Comparison of ENCODE assay signal across 26 mouse cellular contexts in the genomic region with DNA sequence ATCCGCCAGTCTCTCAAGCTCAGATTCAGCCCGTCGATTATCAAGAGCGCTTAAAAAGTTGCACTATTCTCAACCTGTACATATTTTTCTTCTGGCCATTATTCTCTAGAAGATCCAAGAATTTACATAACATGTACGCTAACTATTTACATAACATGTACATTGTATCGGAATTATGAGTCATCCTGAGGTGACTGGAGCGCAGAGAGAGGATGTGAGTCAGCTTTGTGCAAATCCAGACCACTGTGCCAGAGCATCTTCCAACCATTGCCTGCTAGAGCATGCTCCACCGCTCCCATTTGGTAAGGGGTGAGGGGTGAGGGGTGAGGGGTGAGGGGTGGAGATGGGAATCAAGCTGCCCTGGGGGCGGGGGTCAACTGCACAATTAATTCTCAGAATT. TPM values are rescaled to one million over a fixed set of nuclear protein-coding genes. Genes with fewer than 3 reads are reported as not detected.
A peak's percentile ranks its signal among the peaks of the same experiment; 100 is the strongest.
DNase-seq lines count a peak whose midpoint lies in the region; ATAC-seq and TF ChIP-seq lines count a peak whose summit lies in the region.
"Had no signal": no experiment of that assay in that cellular context is flagged by ENCODE, and none has a peak within 500 bp of the region (broad histone marks: within the 10 kb centered on the region; RNA-seq: fewer than 3 reads in every experiment).

No protein-coding gene starts in this region.

- intact Hi-C loops in heart, adult 2 months (cut with DNase I), result no loop called here

- H3K36me3 ChIP-seq in CH12.LX (replicated peaks in 1 of 2; ENCODE audit: control insufficient read depth in 1 of 2, insufficient read depth in 1 of 2, low read length in 1 of 2), result no peaks in the 10 kb centered on the region
- no peaks in the 10 kb centered on the region for H3K36me3 ChIP-seq in midbrain, embryonic 15.5 days (replicated peaks)
- no peaks in the 10 kb centered on the region for H3K36me3 ChIP-seq in heart, adult 2 months (ENCODE audit: control insufficient read depth, insufficient read depth, low read length)
- no peaks in the 10 kb centered on the region for H3K36me3 ChIP-seq in liver, postnatal 0 days (replicated peaks; ENCODE audit: insufficient read depth, low read length)
- H3K36me3 ChIP-seq: embryonic facial prominence, embryonic 10.5 days; embryonic facial prominence, embryonic 12.5 days; forebrain, embryonic 15.5 days had no signal

- H3K4me3 ChIP-seq in CH12.LX (replicated peaks in 1 of 3; ENCODE audit: low read depth in 2 of 3, low read length in 2 of 3, poor library complexity in 1 of 3), result no peak overlapping the region
- no peak overlapping the region for H3K4me3 ChIP-seq in midbrain, embryonic 15.5 days
- no peak overlapping the region for H3K4me3 ChIP-seq in heart, adult 2 months
- H3K4me3 ChIP-seq in liver, postnatal 0 days (ENCODE audit: low read depth, low read length), result no peak overlapping the region
- H3K4me3 ChIP-seq: embryonic facial prominence, embryonic 10.5 days; embryonic facial prominence, embryonic 12.5 days; forebrain, embryonic 13.5 days; forebrain, embryonic 15.5 days had no signal

- no peaks in the 10 kb centered on the region for H3K79me2 ChIP-seq in CH12.LX (replicated peaks; ENCODE audit: control insufficient read depth, extremely low read depth, insufficient read depth, poor library complexity, severe bottlenecking)
- no peaks in the 10 kb centered on the region for H3K79me2 ChIP-seq in heart, adult 2 months (replicated peaks; ENCODE audit: control insufficient read depth, insufficient read depth, low read length)

- no peak for ATAC-seq in midbrain, embryonic 15.5 days (replicated peaks)
- no peak for ATAC-seq in liver, postnatal 0 days
- ATAC-seq: CD4-positive, CD25-positive, alpha-beta regulatory T cell, adult 4 months; forebrain, embryonic 13.5 days; forebrain, embryonic 15.5 days; forebrain, postnatal 0 days had no signal

- H3K9me3 ChIP-seq in CH12.LX (replicated peaks; ENCODE audit: low read length), result peaks cover 2% of the 10 kb centered on the region
- no peaks in the 10 kb centered on the region; the same call in 1 of the 2 replicates for H3K9me3 ChIP-seq in midbrain, embryonic 15.5 days
- H3K9me3 ChIP-seq in liver, postnatal 0 days (ENCODE audit: low read length), result no peaks in the 10 kb centered on the region
- H3K9me3 ChIP-seq: embryonic facial prominence, embryonic 10.5 days; embryonic facial prominence, embryonic 12.5 days; forebrain, embryonic 13.5 days; forebrain, embryonic 15.5 days had no signal

- no peak for TF ChIP-seq POLR2A in CH12.LX (IDR thresholded peaks at IDR 0.05; ENCODE audit: low read depth, low read length)
- TF ChIP-seq POLR2A in heart, adult 2 months (IDR thresholded peaks at IDR 0.05; ENCODE audit: insufficient read depth, low read depth, low read length), result no peak

- TF ChIP-seq RAD21 in CH12.LX (IDR thresholded peaks at IDR 0.05; ENCODE audit: low read depth, low read length), result no peak

- H3K27me3 ChIP-seq in CH12.LX (replicated peaks), result peaks cover 57% of the 10 kb centered on the region
- no peaks in the 10 kb centered on the region for H3K27me3 ChIP-seq in midbrain, embryonic 15.5 days (replicated peaks)
- H3K27me3 ChIP-seq in heart, adult 2 months (ENCODE audit: control insufficient read depth, insufficient read depth, low read length), result no peaks in the 10 kb centered on the region
- no peaks in the 10 kb centered on the region for H3K27me3 ChIP-seq in liver, postnatal 0 days (ENCODE audit: insufficient read depth, low read length)
- H3K27me3 ChIP-seq: embryonic facial prominence, embryonic 12.5 days; forebrain, embryonic 13.5 days; forebrain, embryonic 15.5 days had no signal

- no peak overlapping the region for H3K4me2 ChIP-seq in CH12.LX (ENCODE audit: insufficient read depth, low read depth, poor library complexity, severe bottlenecking)
- H3K4me2 ChIP-seq in midbrain, embryonic 15.5 days, result no peak overlapping the region
- H3K4me2 ChIP-seq in liver, postnatal 0 days (ENCODE audit: low read depth, low read length), result no peak overlapping the region
- H3K4me2 ChIP-seq: embryonic facial prominence, embryonic 12.5 days; forebrain, embryonic 13.5 days; forebrain, embryonic 15.5 days had no signal

- DNase-seq in 416B (ENCODE audit: low read depth) (peak; percentile 93), CH12.LX (ENCODE audit: extremely low read depth) (no peak), NIH3T3 (ENCODE audit: low read depth) (peak; percentile 47)
- DNase-seq in ovary, postnatal 36 days (ENCODE audit: low spot score), result no peak
- DNase-seq in heart, adult 2 months, result no peak
- no peak for DNase-seq in liver, postnatal 0 days
- DNase-seq: adrenal gland, adult 2 months; adrenal gland, postnatal 10 days; adrenal gland, postnatal 25 days; cerebellum, adult 11-12 months; cerebellum, adult 9-10 months; cerebellum, postnatal 10 days; forebrain, postnatal 0 days had no signal

- dilution Hi-C loops in CH12.LX (cut with MboI; ENCODE audit: extremely low pct_ligation_motif_present, extremely low pct_unique_long_range_greater_than_20kb, low sequenced_read_pairs), result no loop called here

- peak; percentile 20; the same call in 1 of the 2 replicates for TF ChIP-seq EP300 in CH12.LX (IDR thresholded peaks at IDR 0.05; ENCODE audit: low read length)
- TF ChIP-seq EP300 in heart, adult 2 months (IDR thresholded peaks at IDR 0.05; ENCODE audit: insufficient read depth, low read depth, low read length), result no peak
- no peak for TF ChIP-seq EP300 in liver, postnatal 0 days (IDR thresholded peaks at IDR 0.05; ENCODE audit: low read depth)

- 88% methylated on average over 9 of the region's 9 CpGs for WGBS in midbrain, embryonic 15.5 days
- 69% methylated on average over 9 of the region's 9 CpGs for WGBS in heart, adult 2 months
- WGBS in liver, postnatal 0 days (ENCODE audit: insufficient replicate concordance), result 79% methylated on average over 9 of the region's 9 CpGs

- no peak for TF ChIP-seq CTCF in CH12.LX (conservative IDR thresholded peaks at IDR 0.05 in 1 of 2, IDR thresholded peaks at IDR 0.05 in 1 of 2; ENCODE audit: low read depth in 2 of 2, low read length in 2 of 2)
- TF ChIP-seq CTCF in heart, adult 2 months (IDR thresholded peaks at IDR 0.05), result no peak
- TF ChIP-seq CTCF in liver, postnatal 0 days (IDR thresholded peaks at IDR 0.05; ENCODE audit: low read depth), result no peak

- in situ Hi-C loops in CH12.LX (cut with MboI; ENCODE audit: low pct_ligation_motif_present, low pct_unique_long_range_greater_than_20kb, low sequenced_read_pairs), result no loop called here

- no peak overlapping the region for H3K27ac ChIP-seq in CH12.LX (ENCODE audit: insufficient read depth, low read depth)
- H3K27ac ChIP-seq in midbrain, embryonic 15.5 days, result no peak overlapping the region
- H3K27ac ChIP-seq in heart, adult 2 months, result no peak overlapping the region
- H3K27ac ChIP-seq in liver, postnatal 0 days (ENCODE audit: low read depth), result no peak overlapping the region
- H3K27ac ChIP-seq: embryonic facial prominence, embryonic 10.5 days; embryonic facial prominence, embryonic 12.5 days; forebrain, embryonic 13.5 days; forebrain, embryonic 15.5 days had no signal

- H3K4me1 ChIP-seq in CH12.LX (ENCODE audit: control insufficient read depth in 1 of 2, insufficient read depth in 2 of 2), result no peaks in the 10 kb centered on the region
- H3K4me1 ChIP-seq in midbrain, embryonic 15.5 days, result peaks cover 5% of the 10 kb centered on the region
- no peaks in the 10 kb centered on the region for H3K4me1 ChIP-seq in heart, adult 2 months (ENCODE audit: control insufficient read depth, insufficient read depth, low read length)
- H3K4me1 ChIP-seq in liver, postnatal 0 days (ENCODE audit: insufficient read depth), result no peaks in the 10 kb centered on the region
- H3K4me1 ChIP-seq: embryonic facial prominence, embryonic 12.5 days had no signal

- H3K9ac ChIP-seq in CH12.LX (ENCODE audit: insufficient read depth, low read depth), result no peak overlapping the region
- no peak overlapping the region for H3K9ac ChIP-seq in midbrain, embryonic 15.5 days
- no peak overlapping the region for H3K9ac ChIP-seq in heart, adult 2 months (ENCODE audit: low read depth, low read length)
- no peak overlapping the region for H3K9ac ChIP-seq in liver, postnatal 0 days (replicated peaks)
- H3K9ac ChIP-seq: embryonic facial prominence, embryonic 12.5 days; forebrain, embryonic 13.5 days; forebrain, embryonic 15.5 days; forebrain, postnatal 0 days had no signal

TF ChIP-seq in CH12.LX, 34 proteins besides CTCF, POLR2A, EP300 and RAD21:
- no peak for TF ChIP-seq E2F4 (IDR thresholded peaks at IDR 0.05; ENCODE audit: insufficient replicate concordance, low read depth, low read length)
- TF ChIP-seq JUN (IDR thresholded peaks at IDR 0.05; ENCODE audit: insufficient read depth, low read depth, low read length), result 0 out of 2 replicates have a peak, but pooled peaks have one; percentile 12
TF ChIP-seq in CH12.LX: peak in this region for 1.

RNA-seq across cellular contexts. Expression of a gene that starts 24.2 kb away (rescaled TPM):
- total RNA-seq in CH12.LX (2012; rRNA removed) (0.63 and 0.68 TPM in 2 replicates), CH12.LX (2014; rRNA removed) (0.19 TPM in 1 of 2 replicates, not detected in the other)
- 0.61 and 0.91 TPM in 2 replicates for polyA plus RNA-seq in CH12.LX (2012; ENCODE audit: insufficient read length, low read depth)
- 49.3 and 54.0 TPM in 2 replicates for polyA plus RNA-seq in midbrain, embryonic 15.5 days (2015; fragmentation: Nextera tagmentation; extraction: Ambion mirVana)
- total RNA-seq in heart, adult 2 months (2021), result 10 to 100 TPM; 10.0 to 12.7 TPM
- polyA plus RNA-seq in heart, adult 2 months (2012; rRNA removed), result 7.2 and 7.6 TPM in 2 replicates
- 2.1 and 2.2 TPM in 2 replicates for polyA plus RNA-seq in liver, postnatal 0 days (2015; fragmentation: Nextera tagmentation; extraction: Ambion mirVana)

RNA-seq across cellular contexts. Expression of a gene that starts 29.6 kb away (rescaled TPM):
- not detected in 2 replicates for total RNA-seq in CH12.LX (2012; rRNA removed)
- total RNA-seq in CH12.LX (2014; rRNA removed), result not detected in 2 replicates
- not detected in 2 replicates for polyA plus RNA-seq in CH12.LX (2012; ENCODE audit: insufficient read length, low read depth)
- not detected in 2 replicates for polyA plus RNA-seq in midbrain, embryonic 15.5 days (2015; fragmentation: Nextera tagmentation; extraction: Ambion mirVana)
- total RNA-seq in heart, adult 2 months (2021), result not detected
- polyA plus RNA-seq in heart, adult 2 months (2012; rRNA removed), result not detected in 2 replicates
- not detected in 2 replicates for polyA plus RNA-seq in liver, postnatal 0 days (2015; fragmentation: Nextera tagmentation; extraction: Ambion mirVana)
- total RNA-seq: adrenal gland, adult 2 months; adrenal gland, postnatal 25 days; adrenal gland, postnatal 4 days; forebrain, postnatal 0 days; MEL had no signal
- polyA plus RNA-seq: adrenal gland, adult 2 months; CD4-positive, CD25-positive, alpha-beta regulatory T cell, adult 4 months; cerebellum, adult 2 months; cortical plate, adult 2 months; embryonic facial prominence, embryonic 10.5 days; embryonic facial prominence, embryonic 12.5 days; embryonic facial prominence, embryonic 14.5 days; forebrain, embryonic 11.5 days; forebrain, embryonic 13.5 days; forebrain, embryonic 15.5 days; forebrain, postnatal 0 days had no signal

RNA-seq across cellular contexts. Expression of a gene that starts 47.0 kb away (rescaled TPM):
- total RNA-seq in CH12.LX (2012; rRNA removed) (not detected in 2 replicates), CH12.LX (2014; rRNA removed) (not detected in 2 replicates)
- polyA plus RNA-seq in CH12.LX (2012; ENCODE audit: insufficient read length, low read depth), result not detected in 2 replicates
- 56.0 and 56.4 TPM in 2 replicates for polyA plus RNA-seq in midbrain, embryonic 15.5 days (2015; fragmentation: Nextera tagmentation; extraction: Ambion mirVana)
- total RNA-seq in heart, adult 2 months (2021), result not detected
- 0.20 and 0.31 TPM in 2 replicates for polyA plus RNA-seq in heart, adult 2 months (2012; rRNA removed)
- polyA plus RNA-seq in liver, postnatal 0 days (2015; fragmentation: Nextera tagmentation; extraction: Ambion mirVana), result not detected in 2 replicates
- total RNA-seq: ES-E14, MEL had no signal

Comparison
In these comparisons a context has a peak if more than half of its experiments do, and no peak if none do; other contexts are left out.
1. DNase-seq: peak in 416B (single experiment) and NIH3T3 (single experiment); none in CH12.LX (single experiment), ovary, postnatal 36 days (single experiment), heart, adult 2 months (0 of 2) and liver, postnatal 0 days (single experiment).
2. RNA of a gene that starts 47.0 kb away (polyA plus RNA-seq): 56.0 to 56.4 TPM in midbrain, embryonic 15.5 days; 0.20 to 0.31 TPM in heart, adult 2 months, not detected in CH12.LX and not detected in liver, postnatal 0 days; every median in the first group is over 10 times any median in the second.